Mouse (Mus musculus) MEL (cell line): ENCODE results near the gene Rapgef2.

Experiments
- ELF1 ChIP-seq: IDR thresholded peaks from 2 replicates; pipeline ENCODE4 v1.6.1; 2014; ENCODE audit warnings: low read depth, mild to moderate bottlenecking, inconsistent platforms, low read length, improper control_type of control experiment, moderate library complexity
- MAZ ChIP-seq: IDR thresholded peaks from 2 replicates; pipeline ENCODE4 v1.6.1; 2012; ENCODE audit warnings: low read depth, mild to moderate bottlenecking, inconsistent platforms, low read length, improper control_type of control experiment
- POLR2A ChIP-seq, 2 experiments: IDR thresholded peaks; 2 replicates each; pipeline ENCODE4 v1.6.1; 2011 to 2012; ENCODE audit warnings: low read length in 2 of 2, mild to moderate bottlenecking in 2 of 2, control low read depth in 1 of 2, improper control_type of control experiment in 1 of 2, low read depth in 1 of 2, moderate library complexity in 1 of 2; ENCODE audit not compliant: control insufficient read depth in 1 of 2, insufficient read depth in 1 of 2, poor library complexity in 1 of 2
- ZMIZ1 ChIP-seq: IDR thresholded peaks from 2 replicates; pipeline ENCODE4 v1.6.1; 2012; ENCODE audit warnings: low read depth, mild to moderate bottlenecking, inconsistent platforms, low read length, improper control_type of control experiment, moderate library complexity

- TF ChIP-seq ZMIZ1, result no peak
- no peak for TF ChIP-seq MAZ
- TF ChIP-seq POLR2A (IDR thresholded peaks at IDR 0.05; ENCODE audit: control insufficient read depth in 1 of 2, insufficient read depth in 1 of 2, low read depth in 1 of 2, low read length in 2 of 2, poor library complexity in 1 of 2), result no peak
- no peak for TF ChIP-seq ELF1
Observed at GRCm38 (mm10) chr3:79234485-79234884, 51.8 kb downstream of the Rapgef2 start.
